Mouse (Mus musculus): ENCODE results near the gene Rgp1. TPM values are rescaled to one million over a fixed set of nuclear protein-coding genes. Genes with fewer than 3 reads are reported as not detected.
A peak's percentile ranks its signal among the peaks of the same experiment; 100 is the strongest.

Gene Rgp1
- polyA plus RNA-seq, 1 experiment from 2014 or later = 24.5 TPM

- Histone ChIP-seq H3K9me3 (no peaks in the 10 kb centered on the region), H3K4me2 (replicated peaks) (0 out of 2 replicates have a peak overlapping the region, but pooled peaks have one; percentile 11), H3K4me1 (replicated peaks) (peaks cover 39% of the 10 kb centered on the region), H3K36me3 (peaks cover 47% of the 10 kb centered on the region), H3K9ac (replicated peaks) (no peak overlapping the region), H3K27me3 (no peaks in the 10 kb centered on the region), H3K4me3 (replicated peaks) (no peak overlapping the region), H3K27ac (no peak overlapping the region)
- WGBS = 57% methylated on average over 2 of the region's 2 CpGs
- ATAC-seq = no peak
These were observed 14.3 kb upstream of the Rgp1 start for GRCm38 (mm10) chr4:43564231-43564630.

GRCm38 (mm10) chr4:43567140-43567539 is 11.4 kb upstream of the Rgp1 start:
- Histone ChIP-seq H3K4me1 (replicated peaks) (peaks cover 15% of the 10 kb centered on the region), H3K36me3 (peaks cover 77% of the 10 kb centered on the region), H3K4me3 (replicated peaks) (no peak overlapping the region), H3K27ac (no peak overlapping the region), H3K9ac (replicated peaks) (no peak overlapping the region), H3K9me3 (no peaks in the 10 kb centered on the region), H3K27me3 (no peaks in the 10 kb centered on the region), H3K4me2 (replicated peaks) (no peak overlapping the region)
- no peak for ATAC-seq
- WGBS = 97% methylated on average over 9 of the region's 9 CpGs

GRCm38 (mm10) chr4:43571395-43572045 is 7.0 kb upstream of the Rgp1 start:
- ATAC-seq = no peak
- Histone ChIP-seq H3K9ac (replicated peaks) (no peak overlapping the region), H3K4me3 (replicated peaks) (no peak overlapping the region), H3K4me2 (replicated peaks) (no peak overlapping the region), H3K27ac (no peak overlapping the region), H3K9me3 (no peaks in the 10 kb centered on the region), H3K27me3 (no peaks in the 10 kb centered on the region), H3K36me3 (peaks cover 79% of the 10 kb centered on the region), H3K4me1 (replicated peaks) (peaks cover 25% of the 10 kb centered on the region)
- 92% methylated on average over 6 of the region's 6 CpGs for WGBS

- peaks cover 42% of the 10 kb centered on the region for H3K4me1 ChIP-seq (replicated peaks)
- H3K27me3 ChIP-seq = no peaks in the 10 kb centered on the region
- 95% methylated on average over 4 of the region's 4 CpGs for WGBS
- ATAC-seq = no peak
- H3K9ac ChIP-seq (replicated peaks) = no peak overlapping the region
- no peak overlapping the region for H3K27ac ChIP-seq
- H3K9me3 ChIP-seq = no peaks in the 10 kb centered on the region
- H3K4me3 ChIP-seq (replicated peaks) = no peak overlapping the region
- no peak overlapping the region for H3K4me2 ChIP-seq (replicated peaks)
- H3K36me3 ChIP-seq = peaks cover 59% of the 10 kb centered on the region
These were observed 5.0 kb upstream of the Rgp1 start for GRCm38 (mm10) chr4:43573561-43573960.

GRCm38 (mm10) chr4:43575356-43575755 is 3.2 kb upstream of the Rgp1 start:
- Histone ChIP-seq H3K4me1 (replicated peaks) (peaks cover 54% of the 10 kb centered on the region), H3K4me3 (replicated peaks) (peak overlapping the region; percentile 22), H3K27me3 (no peaks in the 10 kb centered on the region), H3K4me2 (replicated peaks) (peak overlapping the region; percentile 84), H3K9ac (replicated peaks) (peak overlapping the region; percentile 29; the same call in 1 of the 2 replicates), H3K9me3 (no peaks in the 10 kb centered on the region), H3K36me3 (peaks cover 45% of the 10 kb centered on the region), H3K27ac (no peak overlapping the region)
- 46% methylated on average over 2 of the region's 2 CpGs for WGBS
- no peak for ATAC-seq

GRCm38 (mm10) chr4:43577237-43577881 is 1.2 kb upstream of the Rgp1 start:
- Histone ChIP-seq H3K9me3 (no peaks in the 10 kb centered on the region), H3K4me3 (replicated peaks) (peak overlapping the region; percentile 93), H3K4me1 (replicated peaks) (peaks cover 54% of the 10 kb centered on the region), H3K27me3 (no peaks in the 10 kb centered on the region), H3K27ac (no peak overlapping the region), H3K36me3 (peaks cover 44% of the 10 kb centered on the region), H3K9ac (replicated peaks) (peak overlapping the region; percentile 91), H3K4me2 (replicated peaks) (peak overlapping the region; percentile 84)
- WGBS = 61% methylated on average over 8 of the region's 8 CpGs
- no peak for ATAC-seq

- no peaks in the 10 kb centered on the region for H3K9me3 ChIP-seq
- ATAC-seq = no peak
- peak overlapping the region; percentile 91 for H3K9ac ChIP-seq (replicated peaks)
- H3K36me3 ChIP-seq = peaks cover 44% of the 10 kb centered on the region
- H3K27me3 ChIP-seq = no peaks in the 10 kb centered on the region
- peaks cover 52% of the 10 kb centered on the region for H3K4me1 ChIP-seq (replicated peaks)
- 5% methylated on average over 10 of the region's 10 CpGs for WGBS
- H3K4me2 ChIP-seq (replicated peaks) = peak overlapping the region; percentile 84
- peak overlapping the region; percentile 93 for H3K4me3 ChIP-seq (replicated peaks)
- H3K27ac ChIP-seq = peak overlapping the region; percentile 84
These were observed 741 bp downstream of the Rgp1 start for GRCm38 (mm10) chr4:43579256-43579655.

GRCm38 (mm10) chr4:43579731-43580130 is 1.2 kb downstream of the Rgp1 start:
- H3K9ac ChIP-seq (replicated peaks) = peak overlapping the region; percentile 91
- H3K36me3 ChIP-seq = peaks cover 47% of the 10 kb centered on the region
- ATAC-seq = no peak
- WGBS = 81% methylated on average over 6 of the region's 6 CpGs
- peaks cover 47% of the 10 kb centered on the region for H3K4me1 ChIP-seq (replicated peaks)
- no peak overlapping the region for H3K27ac ChIP-seq
- peak overlapping the region; percentile 93 for H3K4me3 ChIP-seq (replicated peaks)
- H3K4me2 ChIP-seq (replicated peaks) = peak overlapping the region; percentile 84
- H3K27me3 ChIP-seq = no peaks in the 10 kb centered on the region
- no peaks in the 10 kb centered on the region for H3K9me3 ChIP-seq

GRCm38 (mm10) chr4:43580721-43581120 is 2.2 kb downstream of the Rgp1 start:
- Histone ChIP-seq H3K27me3 (no peaks in the 10 kb centered on the region), H3K4me3 (replicated peaks) (no peak overlapping the region), H3K4me1 (replicated peaks) (peaks cover 37% of the 10 kb centered on the region), H3K9ac (replicated peaks) (no peak overlapping the region), H3K36me3 (peaks cover 50% of the 10 kb centered on the region), H3K9me3 (no peaks in the 10 kb centered on the region), H3K4me2 (replicated peaks) (no peak overlapping the region), H3K27ac (no peak overlapping the region)
- WGBS = 93% methylated on average over 5 of the region's 5 CpGs
- ATAC-seq = no peak

GRCm38 (mm10) chr4:43581381-43581780 is 2.9 kb downstream of the Rgp1 start:
- Histone ChIP-seq H3K4me3 (replicated peaks) (no peak overlapping the region), H3K4me1 (replicated peaks) (peaks cover 30% of the 10 kb centered on the region), H3K36me3 (peaks cover 50% of the 10 kb centered on the region), H3K9me3 (no peaks in the 10 kb centered on the region), H3K4me2 (replicated peaks) (no peak overlapping the region), H3K27me3 (no peaks in the 10 kb centered on the region), H3K27ac (no peak overlapping the region), H3K9ac (replicated peaks) (no peak overlapping the region)
- WGBS = 96% methylated on average over 12 of the region's 12 CpGs
- ATAC-seq = no peak

GRCm38 (mm10) chr4:43582241-43582640 is 3.7 kb downstream of the Rgp1 start:
- Histone ChIP-seq H3K9ac (replicated peaks) (no peak overlapping the region), H3K36me3 (peaks cover 50% of the 10 kb centered on the region), H3K4me3 (replicated peaks) (no peak overlapping the region), H3K4me1 (replicated peaks) (peaks cover 22% of the 10 kb centered on the region), H3K4me2 (replicated peaks) (no peak overlapping the region), H3K9me3 (no peaks in the 10 kb centered on the region), H3K27me3 (no peaks in the 10 kb centered on the region), H3K27ac (no peak overlapping the region)
- ATAC-seq = no peak
- WGBS = 93% methylated on average over 5 of the region's 5 CpGs

- H3K36me3 ChIP-seq = peaks cover 50% of the 10 kb centered on the region
- no peak for ATAC-seq
- no peak overlapping the region for H3K9ac ChIP-seq (replicated peaks)
- no peak overlapping the region for H3K4me2 ChIP-seq (replicated peaks)
- no peaks in the 10 kb centered on the region for H3K9me3 ChIP-seq
- 78% methylated on average over 7 of the region's 7 CpGs for WGBS
- peaks cover 12% of the 10 kb centered on the region for H3K4me1 ChIP-seq (replicated peaks)
- H3K27me3 ChIP-seq = no peaks in the 10 kb centered on the region
- no peak overlapping the region for H3K27ac ChIP-seq
- no peak overlapping the region for H3K4me3 ChIP-seq (replicated peaks)
These were observed 4.9 kb downstream of the Rgp1 start for GRCm38 (mm10) chr4:43583421-43583820.

Data from midbrain, embryonic 13.5 days (tissue).